Mouse (Mus musculus) liver, embryonic 14.5 days (tissue): ENCODE data around the gene Eva1c. TPM values are rescaled to one million over a fixed set of nuclear protein-coding genes. Genes with fewer than 3 reads are reported as not detected.

ENCODE experiments used
- ATAC-seq: fragments of 200-750 bp; cut with Nextera tagmentation; 2 replicates; pipeline ENCODE4 v1.8.0; 2017; ENCODE audit warnings: moderate number of reproducible peaks, mild to moderate bottlenecking, moderate library complexity; ENCODE audit not compliant: insufficient read depth
- DNase-seq, 3 experiments: peaks; one replicate each; pipeline ENCODE4 v3.0.0-alpha.2; 2012 to 2013; ENCODE audit warnings: low read depth in 3 of 3, low spot score in 3 of 3
- H3K27ac ChIP-seq: fragments of 300-500 bp; sonication (generic); 2 replicates; pipeline ENCODE4 v1.5.1; 2014; ENCODE audit warnings: moderate library complexity, mild to moderate bottlenecking, control low read depth, inconsistent platforms
- H3K27me3 ChIP-seq: fragments of 300-500 bp; sonication (generic); 2 replicates; pipeline ENCODE4 v1.6.1; 2014; ENCODE audit warnings: mild to moderate bottlenecking, low read length, moderate library complexity; ENCODE audit not compliant: control insufficient read depth, insufficient read depth
- H3K36me3 ChIP-seq: fragments of 300-500 bp; sonication (generic); replicated peaks from 2 replicates; pipeline ENCODE4 v1.6.1; 2014; ENCODE audit warnings: low read depth; ENCODE audit not compliant: control insufficient read depth, insufficient read depth
- H3K4me1 ChIP-seq, 2 experiments: fragments of 200-500 bp in 1 of 2; fragments of 300-500 bp in 1 of 2; sonication (generic) in 1 of 2; replicated peaks; 2 replicates each; pipeline ENCODE4 v1.6.1; 2012 to 2014; ENCODE audit warnings: antibody characterized with exemption in 1 of 2, inconsistent platforms in 1 of 2, low read length in 1 of 2; ENCODE audit not compliant: control insufficient read depth in 2 of 2, insufficient read depth in 2 of 2
- H3K4me2 ChIP-seq: fragments of 300-500 bp; sonication (generic); 2 replicates; pipeline ENCODE4 v1.6.1; 2014; ENCODE audit warnings: low read depth, mild to moderate bottlenecking, control low read depth, moderate library complexity
- H3K4me3 ChIP-seq, 2 experiments: fragments of 200-500 bp in 1 of 2; fragments of 300-500 bp in 1 of 2; sonication (generic) in 1 of 2; 2 replicates each; pipeline ENCODE4 v1.5.1; 2012 to 2014; ENCODE audit warnings: low read depth in 2 of 2, low read length in 2 of 2, mild to moderate bottlenecking in 2 of 2, control low read depth in 1 of 2, inconsistent platforms in 1 of 2, moderate library complexity in 1 of 2; ENCODE audit not compliant: insufficient read depth in 1 of 2
- H3K9ac ChIP-seq: fragments of 300-500 bp; sonication (generic); replicated peaks from 2 replicates; pipeline ENCODE4 v1.6.1; 2014; ENCODE audit warnings: mild to moderate bottlenecking, control low read depth, moderate library complexity
- H3K9me3 ChIP-seq: fragments of 300-500 bp; sonication (generic); 2 replicates; pipeline ENCODE4 v1.6.1; 2016; ENCODE audit warnings: low read length, mixed read lengths; ENCODE audit not compliant: control insufficient read depth
- CTCF ChIP-seq: IDR thresholded peaks from 2 replicates; pipeline ENCODE4 v1.5.1; 2016; ENCODE audit warnings: antibody characterized with exemption, low read depth, control low read depth
- EP300 ChIP-seq: IDR thresholded peaks from 2 replicates; pipeline ENCODE4 v1.6.1; 2016; ENCODE audit warnings: antibody characterized with exemption, low read depth
- WGBS: fragments of 180-500 bp; shearing (Covaris S2); extraction: QIAGEN DNeasy Blood & Tissue Kit; methylation state at CpG from one replicate; pipeline ENCODE4 v1.1.7; 2014; ENCODE audit not compliant: insufficient replicate concordance; 5-methylcytosine and 5-hydroxymethylcytosine counted together
- microRNA-seq: library from miRNA; unstranded; fragments of <30 nt; microRNA quantifications from one replicate; pipeline ENCODE4, GENCODE M21; 2016
- polyA plus RNA-seq, 2 experiments: library from polyadenylated mRNA; depleted of rRNA in 1 of 2; stranded (reverse) in 1 of 2; unstranded in 1 of 2; fragments of >200 nt; fragmentation: Nextera tagmentation in 1 of 2; extraction: Ambion mirVana in 1 of 2; gene quantifications; 2 replicates each; pipeline versions ENCODE4 v1.2.1 to v1.2.3; 2012 to 2014

Gene Eva1c
- polyA plus RNA-seq, 2 experiments = 0.11 to 0.23 TPM

DNA sequence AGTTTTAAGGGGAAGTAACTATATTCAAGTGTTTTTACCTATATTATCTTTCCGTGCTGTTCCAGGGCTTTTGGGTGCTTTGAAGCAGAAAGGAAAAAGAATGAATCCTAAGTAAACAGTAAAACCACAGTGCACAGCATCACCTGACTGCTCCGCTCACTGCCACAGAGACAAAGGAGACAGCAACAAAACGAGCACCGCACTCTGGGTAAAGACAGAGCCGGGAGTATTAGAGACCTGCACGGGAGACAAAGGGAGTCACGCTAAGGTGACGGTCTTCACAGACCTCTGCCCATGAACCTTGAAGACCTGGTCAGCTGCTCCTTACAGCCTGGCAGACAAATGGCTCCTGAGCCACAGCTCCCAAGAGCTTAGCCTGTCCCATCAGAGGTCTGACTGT is 120.5 kb downstream of the Eva1c start:
- Histone ChIP-seq H3K27me3 (no peaks in the 10 kb centered on the region), H3K4me3 (no peak overlapping the region), H3K4me1 (no peaks in the 10 kb centered on the region), H3K36me3 (peaks cover 34% of the 10 kb centered on the region), H3K4me2 (no peak overlapping the region), H3K9me3 (no peaks in the 10 kb centered on the region), H3K27ac (no peak overlapping the region), H3K9ac (no peak overlapping the region)
- 93% methylated on average over 8 of the region's 8 CpGs for WGBS
- TF ChIP-seq EP300 = no peak
- TF ChIP-seq CTCF = no peak
- DNase-seq (no peak), ATAC-seq (no peak)

DNA sequence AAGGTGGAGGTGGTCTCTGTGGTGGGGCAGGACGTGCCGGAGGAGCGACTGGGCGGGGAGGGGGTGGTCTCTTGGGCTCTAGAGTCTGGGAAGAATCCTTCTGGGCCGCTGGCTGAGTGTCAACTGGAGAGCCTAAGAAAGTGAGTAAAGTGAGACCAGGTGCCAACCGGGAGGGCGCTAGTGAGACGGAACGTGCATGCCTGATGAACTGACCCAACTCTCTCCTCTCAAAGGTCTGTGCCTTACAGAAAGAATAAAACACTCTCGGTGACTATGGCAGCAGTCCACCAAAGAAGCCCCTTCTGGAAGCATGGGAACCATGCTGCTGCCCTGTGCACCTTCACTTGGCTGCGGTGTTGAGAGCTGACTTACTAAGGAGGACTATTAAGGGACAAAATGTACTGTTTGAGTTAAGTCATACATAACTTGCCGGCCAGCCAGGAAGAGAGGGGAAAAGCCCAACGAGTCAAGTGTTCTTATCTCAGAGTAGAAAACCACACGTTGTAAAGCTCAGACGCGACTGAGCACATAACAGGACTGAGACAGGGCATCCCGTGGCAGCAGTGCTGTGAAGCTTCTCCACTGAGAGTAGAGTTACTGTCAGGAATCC is 123.9 kb downstream of the Eva1c start:
- 0 out of 2 replicates have a peak, but pooled peaks have one; percentile 26 for ATAC-seq
- Histone ChIP-seq H3K4me3 (no peak overlapping the region), H3K36me3 (peaks cover 27% of the 10 kb centered on the region), H3K9ac (no peak overlapping the region), H3K4me1 (no peaks in the 10 kb centered on the region), H3K27ac (no peak overlapping the region), H3K4me2 (no peak overlapping the region), H3K9me3 (no peaks in the 10 kb centered on the region), H3K27me3 (no peaks in the 10 kb centered on the region)
- TF ChIP-seq EP300 (no peak), CTCF (peak; percentile 42)
- DNase-seq = no peak
- 47% methylated on average over 17 of the region's 17 CpGs for WGBS

DNA sequence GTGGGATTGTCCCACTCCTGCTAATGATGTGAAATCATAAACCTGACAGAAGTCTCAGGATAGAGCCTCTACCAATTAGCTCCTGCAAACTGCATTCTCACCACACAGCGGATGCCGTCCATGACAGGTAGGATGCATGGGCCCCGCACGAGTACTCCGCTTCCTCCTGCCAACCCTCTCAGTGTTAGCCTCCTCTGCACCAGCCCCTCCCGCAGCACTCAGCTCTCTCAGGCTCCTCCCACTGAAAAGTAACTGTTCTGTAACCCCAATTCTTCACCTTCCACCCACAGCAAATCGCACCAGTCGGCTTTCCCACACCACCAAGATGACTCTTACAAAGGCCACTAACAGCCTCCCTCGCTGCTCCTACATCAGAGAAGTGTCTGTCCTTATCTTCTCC is 126.6 kb downstream of the Eva1c start:
- Histone ChIP-seq H3K27me3 (no peaks in the 10 kb centered on the region), H3K27ac (no peak overlapping the region), H3K9me3 (no peaks in the 10 kb centered on the region), H3K9ac (no peak overlapping the region), H3K4me3 (no peak overlapping the region), H3K36me3 (peaks cover 32% of the 10 kb centered on the region), H3K4me1 (no peaks in the 10 kb centered on the region), H3K4me2 (no peak overlapping the region)
- no peak for TF ChIP-seq EP300
- no peak for TF ChIP-seq CTCF
- no peak for ATAC-seq
- DNase-seq = no peak
- WGBS = 82% methylated on average over 9 of the region's 9 CpGs

DNA sequence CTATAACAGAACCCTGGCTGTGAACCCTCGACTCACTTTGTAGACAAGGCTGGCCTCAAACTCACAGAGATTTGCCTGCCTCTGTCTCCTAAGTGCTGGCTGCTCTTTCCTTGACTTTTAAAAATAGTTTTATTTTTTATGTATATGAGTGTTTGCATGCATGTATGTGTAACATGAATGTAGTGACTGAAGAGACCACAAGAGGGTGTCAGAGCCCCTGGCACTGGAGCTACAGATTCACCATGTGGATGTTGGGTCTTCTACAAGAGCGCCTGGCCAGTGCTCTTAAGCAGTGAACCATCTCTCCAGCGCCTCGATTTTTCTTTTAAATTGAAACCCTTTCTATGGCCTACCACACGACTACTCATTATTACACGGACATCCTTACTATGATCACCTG is 127.3 kb downstream of the Eva1c start:
- DNase-seq = no peak
- WGBS = 85% methylated on average over 6 of the region's 6 CpGs
- Histone ChIP-seq H3K4me2 (no peak overlapping the region), H3K9ac (no peak overlapping the region), H3K36me3 (peaks cover 37% of the 10 kb centered on the region), H3K27ac (no peak overlapping the region), H3K4me1 (no peaks in the 10 kb centered on the region), H3K27me3 (no peaks in the 10 kb centered on the region), H3K4me3 (no peak overlapping the region), H3K9me3 (no peaks in the 10 kb centered on the region)
- ATAC-seq = no peak
- TF ChIP-seq CTCF = peak; percentile 59; the same call in 1 of the 2 replicates
- TF ChIP-seq EP300 = no peak

Small RNA genes lying within 50 kb of the gene (microRNA-seq; reads per million reads assigned to microRNA genes)
- gene Gm22933 = not detected

Other genes starting within 250 kb of the Eva1c start
- gene Mis18a, start 99.3 kb upstream of the Eva1c start, polyA plus RNA-seq (2012; rRNA removed) = 23.4 and 31.1 TPM in 2 replicates
- 46.7 and 52.9 TPM in 2 replicates for gene Mis18a, start 99.3 kb upstream of the Eva1c start, polyA plus RNA-seq (2014; fragmentation: Nextera tagmentation; extraction: Ambion mirVana)
- gene Mrap, start 88.5 kb upstream of the Eva1c start, polyA plus RNA-seq (2012; rRNA removed) = 44.0 and 45.1 TPM in 2 replicates
- gene Mrap, start 88.5 kb upstream of the Eva1c start, polyA plus RNA-seq (2014; fragmentation: Nextera tagmentation; extraction: Ambion mirVana) = 53.6 and 60.7 TPM in 2 replicates
- 2.9 and 3.6 TPM in 2 replicates for gene Urb1, start 16.3 kb upstream of the Eva1c start, polyA plus RNA-seq (2012; rRNA removed)
- 5.0 and 6.1 TPM in 2 replicates for gene Urb1, start 16.3 kb upstream of the Eva1c start, polyA plus RNA-seq (2014; fragmentation: Nextera tagmentation; extraction: Ambion mirVana)
- gene Cfap298, start 108.4 kb downstream of the Eva1c start, polyA plus RNA-seq (2012; rRNA removed) = 6.4 and 11.5 TPM in 2 replicates
- 18.4 and 21.9 TPM in 2 replicates for gene Cfap298, start 108.4 kb downstream of the Eva1c start, polyA plus RNA-seq (2014; fragmentation: Nextera tagmentation; extraction: Ambion mirVana)
- gene Synj1, start 184.6 kb downstream of the Eva1c start, polyA plus RNA-seq (2012; rRNA removed) = 13.8 and 14.6 TPM in 2 replicates
- gene Synj1, start 184.6 kb downstream of the Eva1c start, polyA plus RNA-seq (2014; fragmentation: Nextera tagmentation; extraction: Ambion mirVana) = 21.4 and 21.9 TPM in 2 replicates
- gene Paxbp1, start 217.8 kb downstream of the Eva1c start, polyA plus RNA-seq (2012; rRNA removed) = 17.4 and 25.9 TPM in 2 replicates
- 14.8 and 16.5 TPM in 2 replicates for gene Paxbp1, start 217.8 kb downstream of the Eva1c start, polyA plus RNA-seq (2014; fragmentation: Nextera tagmentation; extraction: Ambion mirVana)